Mouse (Mus musculus) brain, adult 2 months (tissue): ENCODE measurements at regions not wholly inside any gene's neighbourhood (a gene's known extent, or its start where the extent isn't known, plus 50 kb on each side); places are given as distances from the start of the nearest gene placed in this dataset.

Source experiments
- DNase-seq: peaks from one replicate; pipeline ENCODE4 v3.0.0; 2011; ENCODE audit warnings: low read depth, low spot score

DNA sequence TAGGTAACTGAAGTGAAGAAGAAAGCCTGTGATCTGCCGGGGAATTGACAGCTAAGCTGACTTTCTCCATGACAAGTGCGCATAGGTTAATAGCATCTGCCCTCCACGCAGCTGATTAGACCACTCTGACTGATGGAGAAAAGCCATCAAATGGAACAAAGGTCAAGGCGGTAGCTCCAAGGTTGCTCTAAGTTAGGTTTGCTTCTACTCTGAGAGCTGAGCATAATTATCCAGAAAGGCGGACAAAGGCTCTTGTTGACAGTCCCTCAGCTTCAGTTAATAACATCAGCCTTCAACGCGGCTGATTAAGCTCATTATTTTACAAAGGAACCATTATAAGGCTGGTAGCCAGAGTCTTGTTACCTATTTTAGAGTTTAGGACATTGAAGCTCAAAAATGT, 54.0 kb upstream of the Enpep start:
- no peak for DNase-seq

DNA sequence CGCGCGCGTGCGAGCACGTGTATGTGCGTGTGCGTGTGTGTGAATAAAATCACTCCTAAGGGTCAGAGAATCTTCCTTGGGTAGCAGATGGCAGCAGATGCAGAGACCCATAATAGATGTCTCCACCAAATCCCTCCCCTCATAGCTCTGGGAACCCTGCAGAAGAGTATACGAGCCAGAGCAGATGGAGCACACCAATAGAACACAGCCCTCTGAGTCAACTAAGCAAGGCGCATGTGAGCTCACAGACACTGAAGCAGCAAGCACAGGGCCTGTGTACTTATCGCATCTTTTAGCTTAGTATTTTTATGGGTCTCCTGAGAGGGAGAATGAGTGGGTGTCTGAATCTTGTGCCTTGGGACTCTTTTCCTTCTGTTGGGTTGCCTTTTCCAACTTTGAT, 58.0 kb upstream of the Enpep start:
- DNase-seq, result peak; percentile 41

DNA sequence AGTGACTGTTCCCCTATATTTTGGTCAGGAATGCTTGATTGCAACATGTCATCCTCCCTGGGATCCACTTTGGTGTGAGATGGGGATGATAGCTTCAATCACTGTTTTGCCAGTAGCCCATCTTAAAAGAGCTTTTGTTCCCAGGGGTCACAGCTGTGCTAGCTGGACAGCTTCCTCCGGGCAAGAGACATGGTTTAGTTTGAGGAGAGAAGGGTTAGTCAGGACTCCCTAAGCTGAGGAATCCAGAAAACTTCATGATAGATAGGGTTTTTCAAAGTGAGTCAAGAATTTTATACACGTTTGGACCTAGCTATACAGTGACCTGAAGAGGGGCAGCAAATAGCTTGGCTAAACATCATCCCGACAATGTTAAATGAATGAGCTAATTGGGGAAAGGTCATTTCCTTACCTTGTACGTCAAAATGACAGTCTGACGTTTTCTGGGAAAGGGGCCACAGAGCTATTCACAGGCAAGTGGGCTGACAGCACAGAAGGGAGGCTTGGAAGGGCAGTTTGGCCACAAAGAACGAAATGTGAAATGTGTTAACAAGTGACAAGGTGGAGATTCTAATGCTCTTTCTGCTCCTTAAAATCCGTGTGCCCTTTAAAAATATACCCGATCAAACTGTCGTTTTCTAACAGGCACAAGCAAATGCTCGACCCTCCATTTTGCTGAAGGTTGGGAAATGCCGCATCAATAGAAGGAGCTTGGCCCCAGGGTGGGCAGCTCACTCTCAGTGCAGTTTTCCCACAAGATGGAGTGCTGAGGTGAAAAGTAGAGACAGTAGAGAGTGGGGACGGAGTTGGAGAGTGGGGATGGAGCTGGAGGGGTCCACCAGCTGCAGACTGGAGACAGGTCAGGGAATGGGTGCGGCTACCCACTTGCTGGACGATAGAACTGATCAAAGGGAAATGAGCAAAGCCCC, 59.6 kb upstream of the Enpep start:
- DNase-seq, result peak; percentile 43

DNA sequence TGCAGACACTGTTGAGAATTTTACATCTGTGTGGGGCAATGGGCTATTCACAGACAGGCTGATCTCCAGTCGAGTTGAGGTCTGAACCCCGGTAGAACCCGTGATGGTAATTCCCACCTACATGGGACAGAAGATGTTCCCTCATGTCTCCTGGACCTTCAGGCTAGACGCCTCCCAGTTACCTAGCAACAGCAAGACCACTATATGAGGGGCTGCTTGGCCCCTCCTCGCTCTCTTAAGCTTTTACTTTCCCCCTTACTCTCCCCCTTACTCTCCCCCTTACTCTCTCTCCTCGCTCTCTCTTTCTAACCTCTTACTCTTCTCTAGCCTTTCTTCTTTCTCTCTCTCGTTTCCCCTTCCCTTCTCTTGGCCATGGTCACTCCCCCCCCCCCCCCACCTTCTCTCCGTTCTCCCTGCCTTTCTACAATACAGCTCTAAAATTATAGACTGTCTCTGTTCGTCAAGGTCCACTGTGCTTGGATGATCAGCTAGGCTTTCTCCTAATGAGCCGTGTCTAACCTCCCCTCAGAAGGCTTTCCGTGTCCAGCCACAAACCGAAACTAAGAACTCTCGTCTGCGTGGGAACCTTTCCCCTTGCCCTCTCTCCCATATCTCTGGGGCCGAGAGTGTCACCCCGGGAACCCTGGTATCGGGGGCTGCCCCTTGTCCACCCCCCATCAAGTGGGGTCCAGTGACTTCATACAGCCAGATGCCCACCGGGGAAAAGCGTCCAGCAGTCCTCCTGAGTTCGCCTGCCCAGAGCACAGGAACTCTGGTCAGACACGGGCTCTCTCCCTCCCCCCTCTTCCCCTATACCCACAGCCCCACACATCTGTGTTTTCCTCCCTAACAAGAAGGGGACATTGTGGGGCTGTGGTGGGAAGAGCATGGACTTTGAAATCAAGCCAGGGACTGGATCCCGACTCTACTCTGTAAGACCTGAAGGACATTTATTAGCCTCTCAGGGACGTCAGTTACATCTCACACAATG, 60.6 kb upstream of the Enpep start:
- DNase-seq, result no peak

DNA sequence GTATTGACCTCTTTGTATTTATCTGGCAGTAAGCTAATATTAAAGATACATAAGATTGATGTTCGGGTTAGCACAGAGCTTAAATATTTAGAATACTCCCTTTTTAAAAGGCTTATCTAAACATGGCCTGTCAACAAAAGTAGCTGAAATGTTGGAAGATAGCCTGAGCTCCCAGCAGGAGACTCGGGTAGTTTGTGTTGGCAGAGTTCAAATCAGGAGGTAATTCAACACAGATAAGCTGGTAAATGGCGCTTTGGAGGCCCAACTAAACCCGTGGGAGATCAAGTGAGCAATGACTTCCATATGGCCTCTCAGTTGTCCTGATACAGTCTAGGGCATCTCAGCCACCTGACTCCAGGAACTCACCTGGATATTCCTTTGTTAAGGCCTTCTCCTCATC, 65.0 kb upstream of the Enpep start:
- peak; percentile 43 for DNase-seq

DNA sequence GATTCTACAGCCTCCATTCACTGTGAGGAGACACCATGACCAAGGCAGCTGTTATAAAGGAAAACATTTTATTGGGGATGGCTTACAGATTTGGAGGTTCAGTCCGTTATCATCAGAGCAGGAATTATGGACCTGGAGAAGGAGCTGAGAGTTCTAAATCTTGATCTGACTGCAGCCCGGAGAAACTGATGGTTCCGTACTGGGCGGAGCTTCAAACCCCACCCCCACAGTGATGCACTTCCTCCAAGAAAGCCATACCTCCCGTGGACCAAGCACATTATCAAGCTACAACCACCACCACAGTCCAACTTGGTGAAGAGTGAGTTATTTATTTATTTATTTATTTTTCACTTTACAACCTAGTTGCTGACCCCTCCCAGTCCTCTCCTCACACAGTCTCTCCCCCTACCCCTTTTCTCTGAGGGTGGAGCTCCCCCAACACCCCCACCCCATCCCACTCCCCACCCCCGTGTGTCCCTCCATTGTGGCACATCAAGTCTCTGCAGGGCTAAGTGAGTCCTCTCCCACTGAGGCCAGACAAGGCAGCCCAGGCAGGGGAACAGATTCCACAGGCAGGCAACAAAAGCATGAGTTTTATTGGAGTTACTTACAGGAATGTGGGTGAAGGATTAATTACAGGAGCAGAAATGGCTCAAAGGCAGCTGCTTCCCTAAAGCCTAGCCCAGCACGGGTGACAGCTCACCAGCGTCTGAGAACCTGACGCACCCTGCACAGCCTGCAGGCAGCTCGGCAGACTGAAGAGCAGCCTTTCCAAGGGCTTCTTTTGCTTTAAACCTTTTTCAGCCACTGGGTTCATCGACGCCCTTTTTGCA, 67.8 kb upstream of the Enpep start:
- DNase-seq, result peak; percentile 3

DNA sequence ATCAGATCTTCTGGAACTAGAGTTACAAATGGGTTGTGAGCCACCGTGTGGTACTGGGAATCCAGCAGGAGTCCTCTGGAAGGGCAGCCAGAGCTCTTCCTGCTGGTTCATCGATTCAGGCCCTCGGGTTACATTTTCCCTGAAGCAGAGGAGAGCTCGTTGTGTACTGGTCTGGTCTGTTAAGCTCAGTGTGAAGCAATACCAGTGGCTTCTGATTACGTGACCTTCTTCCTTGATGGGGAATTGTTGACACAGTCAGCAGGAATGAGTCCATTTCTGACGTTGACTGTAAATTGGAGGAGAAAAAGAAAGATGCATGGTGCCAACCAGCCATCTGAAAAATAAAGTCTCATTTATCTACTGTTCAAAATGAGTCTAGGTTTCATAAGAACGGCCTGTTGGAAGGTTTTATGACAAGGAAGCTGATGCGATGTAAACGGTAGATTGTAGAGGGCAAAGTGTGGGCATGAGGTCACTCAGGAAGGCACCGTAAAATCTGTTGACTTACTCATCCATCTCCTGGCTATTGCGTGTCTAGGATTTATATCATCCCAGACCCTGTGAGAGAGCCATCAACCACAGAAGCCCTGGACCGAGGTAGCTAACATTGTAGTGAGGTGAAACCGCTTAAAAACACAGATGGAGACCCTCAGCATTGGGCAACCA, 79.0 kb upstream of the Enpep start:
- DNase-seq, result no peak

DNA sequence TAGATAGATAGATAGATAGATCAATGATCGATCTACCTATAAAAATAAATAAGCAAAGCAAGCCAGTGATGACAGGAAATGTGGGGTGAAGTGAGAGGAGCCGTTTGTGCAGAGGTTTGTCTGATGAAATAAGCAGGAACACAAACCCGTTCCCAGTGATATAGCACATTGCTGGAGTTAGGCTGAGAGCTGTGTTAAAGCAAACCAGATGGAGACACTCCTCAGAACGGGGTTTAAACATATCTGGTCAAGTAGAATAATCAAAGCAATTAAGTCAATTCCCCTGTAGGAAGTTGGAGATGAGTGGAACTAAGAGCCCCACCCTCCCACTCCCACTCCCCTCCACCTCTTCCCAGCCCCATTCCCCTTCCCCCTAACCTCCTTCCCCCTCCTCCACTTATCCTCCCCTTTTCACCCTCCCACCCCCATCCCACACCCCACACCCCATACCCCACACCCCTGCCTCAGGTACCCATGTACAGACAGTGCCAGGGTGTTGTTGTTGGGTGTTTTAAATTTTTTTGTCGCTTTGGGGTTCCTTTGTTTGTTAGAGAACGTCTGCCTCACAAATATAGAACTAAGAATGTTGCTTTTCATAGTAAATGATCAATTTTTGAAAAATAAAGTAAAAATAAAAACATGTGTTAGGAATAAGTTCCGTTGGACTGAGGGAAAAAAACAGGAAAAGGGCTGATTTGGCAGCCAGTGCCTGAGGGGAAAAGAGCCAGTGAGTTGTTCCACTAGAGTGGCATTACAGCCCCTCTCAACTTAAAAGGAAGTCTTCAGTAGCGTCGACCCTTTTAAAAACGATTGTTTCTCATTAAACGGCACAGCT, 79.8 kb upstream of the Enpep start:
- no peak for DNase-seq

DNA sequence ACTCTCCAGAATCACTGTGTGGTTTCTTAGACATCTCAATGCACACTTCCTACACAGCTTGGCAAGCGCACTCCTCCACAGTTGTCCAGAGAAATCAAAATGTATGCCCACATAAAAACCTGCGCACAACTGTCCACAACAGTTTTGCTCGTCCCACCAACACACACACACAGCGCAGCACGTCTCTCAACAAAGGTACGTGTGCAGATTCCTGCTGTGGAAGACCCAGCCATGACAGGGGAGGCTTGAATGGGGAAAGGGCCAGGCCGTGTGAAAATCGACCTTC, 80.4 kb upstream of the Enpep start:
- peak; percentile 27 for DNase-seq

DNA sequence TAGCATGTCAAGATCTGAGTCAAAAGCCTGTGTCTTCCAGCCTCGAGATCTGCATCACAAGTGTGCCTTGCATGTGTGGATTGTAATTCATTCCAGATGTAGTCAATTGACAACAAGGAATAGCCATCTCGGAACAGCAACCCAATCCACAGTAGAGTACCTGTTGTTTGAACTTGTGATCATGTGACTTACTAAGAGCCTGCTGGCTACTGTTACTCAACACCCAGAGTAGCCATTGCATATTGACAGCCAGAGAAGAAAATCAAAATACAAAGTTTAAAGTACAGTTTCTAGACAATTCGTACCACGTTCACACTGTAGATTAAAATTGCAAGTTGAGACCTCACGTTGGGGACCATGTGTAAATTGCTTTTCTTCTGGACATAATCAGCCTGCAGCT, 83.1 kb upstream of the Enpep start:
- no peak for DNase-seq

DNA sequence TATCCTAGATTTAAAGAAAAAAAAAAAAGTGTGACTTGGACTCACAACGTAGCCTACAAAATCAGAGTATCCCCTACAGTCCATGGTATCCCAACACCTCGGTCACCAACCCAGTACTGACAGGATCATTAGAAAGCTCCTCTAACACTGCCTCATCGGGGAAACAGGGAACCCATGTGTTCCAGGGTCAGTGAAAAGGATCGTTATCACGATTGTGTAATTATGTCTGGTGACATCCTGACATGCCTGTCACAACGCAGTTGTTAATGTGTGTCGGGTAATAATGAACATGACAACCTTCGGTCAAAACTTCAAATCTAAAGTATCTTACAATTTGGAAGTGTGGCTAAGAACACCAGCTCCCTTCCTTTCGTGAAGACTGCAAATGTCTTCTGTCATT, 83.8 kb upstream of the Enpep start:
- no peak for DNase-seq

DNA sequence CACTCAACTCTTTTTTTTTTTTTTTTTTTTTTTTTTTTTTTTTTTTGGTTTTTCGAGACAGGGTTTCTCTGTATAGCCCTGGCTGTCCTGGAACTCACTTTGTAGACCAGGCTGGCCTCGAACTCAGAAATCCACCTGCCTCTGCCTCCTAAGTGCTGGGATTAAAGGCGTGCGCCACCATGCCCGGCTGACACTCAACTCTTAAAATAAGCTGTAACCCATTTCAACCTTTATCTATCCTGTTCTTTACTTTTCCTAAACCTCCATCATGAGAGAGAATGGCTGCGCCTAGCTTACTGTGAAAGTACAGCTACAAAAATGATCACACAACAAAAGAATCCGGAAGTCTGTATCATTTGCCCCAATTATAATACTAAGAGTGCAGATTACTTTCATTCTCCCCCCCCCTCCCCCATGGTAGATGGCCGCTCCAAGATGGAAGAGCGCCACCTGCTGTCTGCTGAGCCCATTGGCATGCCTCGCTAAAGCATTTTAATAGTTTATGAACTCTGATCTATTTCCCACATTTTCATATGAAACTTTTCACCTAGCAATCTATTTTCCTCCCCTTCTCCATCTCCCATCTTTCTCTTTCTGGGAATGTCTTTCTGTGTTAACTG, 89.2 kb upstream of the Enpep start:
- DNase-seq, result peak; percentile 58

DNA sequence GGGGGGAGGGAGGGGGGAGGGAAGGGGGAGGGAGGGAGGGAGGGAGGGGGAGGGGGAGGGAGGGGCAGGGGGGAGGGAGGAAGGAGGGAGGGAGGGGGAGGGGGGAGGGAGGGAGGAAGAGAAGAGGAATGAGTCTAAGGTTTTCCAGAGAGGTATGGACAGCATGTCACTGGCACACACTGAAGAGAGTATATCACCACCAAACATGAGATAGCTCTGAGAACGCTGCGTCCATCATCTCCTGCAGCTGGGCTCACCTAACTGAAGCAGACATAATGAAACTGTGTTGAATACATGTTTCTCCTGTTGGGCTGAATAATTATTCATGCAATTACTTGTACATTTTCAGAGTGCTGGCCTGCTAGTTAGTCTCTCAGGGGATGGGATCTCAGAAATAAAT, 96.2 kb upstream of the Enpep start:
- no peak for DNase-seq

DNA sequence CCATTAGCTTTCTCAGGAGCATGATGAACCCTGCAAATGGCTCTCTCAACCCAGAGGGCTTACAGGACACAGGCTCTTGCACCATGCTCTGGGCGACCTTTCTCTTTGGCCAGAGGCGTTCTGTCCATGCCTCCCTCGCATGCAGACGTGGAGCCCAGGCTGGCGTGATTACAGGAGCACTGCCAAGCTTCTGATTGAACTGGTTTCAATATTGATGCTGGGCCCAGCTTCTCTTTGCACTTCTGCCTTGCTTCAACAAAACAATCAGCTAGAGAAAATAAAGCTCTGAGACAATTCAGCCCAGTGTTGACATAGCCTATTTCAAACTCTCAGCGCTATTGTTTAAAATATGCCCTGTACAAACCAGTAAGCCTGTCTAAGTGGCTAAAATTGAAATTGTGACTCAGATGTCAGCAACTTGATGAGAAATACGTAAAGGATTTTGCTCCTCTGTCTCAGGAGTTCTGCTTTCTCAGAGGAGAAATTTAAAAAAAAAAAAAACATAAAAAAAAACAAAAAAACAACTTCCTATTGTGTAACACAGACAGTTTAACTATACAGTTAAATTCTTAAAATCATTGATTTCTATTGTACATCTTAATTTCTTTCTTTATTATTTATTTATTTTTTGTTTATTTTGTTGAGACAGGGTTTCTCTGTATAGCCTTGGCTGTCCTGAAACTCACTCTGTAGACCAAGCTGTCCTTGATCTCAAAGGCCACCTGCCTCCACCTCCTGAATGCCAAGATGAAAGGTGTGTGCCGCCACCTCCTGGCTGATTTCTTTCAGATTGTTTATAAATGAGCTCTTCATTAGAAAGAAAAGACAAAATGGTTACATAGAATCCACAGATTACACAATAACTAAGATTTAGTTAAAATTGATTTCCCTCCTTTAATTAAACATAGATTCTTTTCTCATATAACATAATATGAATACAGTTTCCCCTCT, 96.9 kb upstream of the Enpep start:
- DNase-seq, result peak; percentile 26

DNA sequence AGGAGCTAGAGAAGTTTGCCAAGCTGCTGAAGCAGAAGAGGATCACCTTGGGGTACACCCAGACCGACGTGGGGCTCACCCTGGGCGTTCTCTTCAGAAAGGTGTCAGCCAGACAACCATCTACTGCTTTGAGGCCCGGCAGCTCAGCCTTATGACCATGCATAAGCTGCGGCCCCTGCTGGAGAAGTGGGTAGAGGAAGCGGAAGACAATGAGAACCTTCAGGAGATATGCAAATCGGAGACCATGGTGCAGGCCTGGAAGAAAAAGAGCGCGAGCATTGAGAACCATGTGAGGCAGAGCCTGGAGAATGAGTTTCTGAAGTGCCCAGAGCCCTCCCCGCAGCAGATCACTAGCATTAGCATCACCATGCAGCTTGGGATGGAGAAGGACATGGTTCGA, 98.1 kb upstream of the Elovl6 start:
- DNase-seq, result no peak

DNA sequence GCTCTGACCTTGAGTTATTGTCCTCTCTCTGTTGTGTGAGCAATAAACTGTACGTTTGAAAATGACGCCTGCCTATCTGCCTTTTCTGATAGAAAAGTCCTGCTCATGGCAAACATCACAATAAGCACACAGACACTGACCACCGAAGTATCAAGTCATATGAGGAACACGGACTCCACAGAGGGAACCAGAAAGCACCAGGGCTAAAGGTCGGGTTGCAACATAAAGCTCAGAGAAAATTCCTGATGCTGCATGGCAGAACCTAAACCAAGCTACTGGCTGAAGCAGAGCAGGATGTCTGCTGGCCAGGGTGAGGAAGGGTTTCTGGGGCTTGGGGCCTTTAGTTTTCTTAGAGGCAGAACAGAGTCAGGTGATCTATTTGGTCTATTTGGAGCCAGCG, 94.5 kb upstream of the Elovl6 start:
- no peak for DNase-seq

DNA sequence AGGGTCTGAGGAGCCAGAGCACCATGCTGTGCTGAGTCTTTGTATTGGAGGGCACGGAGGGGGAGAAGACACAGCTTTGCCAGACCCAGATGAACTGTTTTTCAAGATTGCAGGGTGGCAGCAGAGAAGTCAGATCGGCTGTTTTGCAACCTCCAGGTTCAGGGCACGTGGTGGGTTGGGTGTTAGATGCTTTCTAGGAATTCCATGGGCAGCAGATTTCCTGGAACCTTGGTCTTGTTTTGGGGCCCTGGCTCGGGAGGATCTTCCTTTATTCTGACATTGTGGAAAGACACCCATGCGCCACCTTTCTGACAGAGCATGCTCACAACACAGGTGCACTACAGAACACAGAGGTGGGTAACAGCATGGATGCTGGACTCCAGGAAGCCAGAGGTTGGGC, 89.4 kb upstream of the Elovl6 start:
- DNase-seq, result no peak

DNA sequence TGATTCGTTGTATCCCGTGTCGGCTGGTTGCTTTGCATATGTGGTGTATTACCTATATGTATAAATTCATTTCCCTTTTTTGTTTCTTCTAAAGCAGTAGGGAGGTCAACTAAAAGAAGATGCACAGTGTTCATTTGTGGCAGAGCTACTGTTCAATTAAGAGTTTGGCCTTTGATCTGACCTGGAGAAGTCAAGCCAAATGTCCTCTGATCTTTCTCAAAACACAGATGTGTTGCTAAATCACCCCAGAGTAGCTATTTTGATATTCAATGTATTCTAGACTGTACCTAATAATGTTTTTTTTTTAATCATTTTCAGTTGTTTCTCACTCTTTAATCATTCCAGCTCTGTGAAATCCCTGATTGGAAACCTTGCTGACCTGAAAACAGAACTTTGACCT, 87.9 kb upstream of the Elovl6 start:
- DNase-seq, result no peak

DNA sequence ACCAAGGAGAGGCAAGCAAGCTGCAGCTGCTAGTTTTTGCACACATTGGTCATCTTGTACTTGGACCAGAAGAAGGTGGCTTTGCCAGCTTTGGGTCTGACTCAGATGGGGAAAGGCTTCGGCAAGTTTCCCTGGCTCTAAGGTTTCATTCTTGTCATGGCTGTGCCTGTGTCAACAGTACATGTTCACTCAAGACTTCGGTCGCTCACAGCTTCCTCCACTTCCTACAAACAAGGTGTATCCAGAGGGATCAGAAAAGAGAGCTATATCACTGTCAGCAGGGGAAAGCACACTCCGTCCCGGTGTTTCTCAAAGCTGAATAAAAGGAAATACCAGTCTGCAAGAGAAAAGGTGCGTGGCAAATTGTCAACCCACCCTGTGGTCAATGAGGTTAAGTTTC, 86.2 kb upstream of the Elovl6 start:
- DNase-seq, result no peak
